Mouse (Mus musculus) cortical plate, adult 2 months (tissue): ENCODE data around the gene Camk2n1.
A peak's percentile ranks its signal among the peaks of the same experiment; 100 is the strongest.

Experiments used
- CTCF ChIP-seq: fragments of 200-500 bp; IDR thresholded peaks from 2 replicates; pipeline ENCODE4 v1.5.1; 2011; ENCODE audit warnings: mild to moderate bottlenecking, control low read depth, low read length; ENCODE audit not compliant: insufficient read depth; ENCODE audit errors: extremely low read depth
- POLR2A ChIP-seq: fragments of 200-500 bp; IDR thresholded peaks from 2 replicates; pipeline ENCODE4 v1.6.1; 2011; ENCODE audit warnings: mild to moderate bottlenecking, low read length, control low read depth; ENCODE audit not compliant: insufficient read depth; ENCODE audit errors: extremely low read depth

- no peak for TF ChIP-seq POLR2A
- peak; percentile 98 for TF ChIP-seq CTCF
These were observed 27.1 kb upstream of the Camk2n1 start for GRCm38 (mm10) chr4:138426778-138427705.
